Mouse (Mus musculus) embryo, embryonic 11.5 days (tissue): Measurements from ENCODE around the gene Pdcd1.
"Not testable (repeated sequence)": the region's sequence is repeated elsewhere in the genome, so short reads cannot be mapped to it uniquely, and the experiment has no call there.

Experiments used
- DNase-seq: peaks from one replicate; pipeline ENCODE4 v3.0.0-alpha.2; 2012; ENCODE audit warnings: low read depth, low spot score

Gene Pdcd1

DNA sequence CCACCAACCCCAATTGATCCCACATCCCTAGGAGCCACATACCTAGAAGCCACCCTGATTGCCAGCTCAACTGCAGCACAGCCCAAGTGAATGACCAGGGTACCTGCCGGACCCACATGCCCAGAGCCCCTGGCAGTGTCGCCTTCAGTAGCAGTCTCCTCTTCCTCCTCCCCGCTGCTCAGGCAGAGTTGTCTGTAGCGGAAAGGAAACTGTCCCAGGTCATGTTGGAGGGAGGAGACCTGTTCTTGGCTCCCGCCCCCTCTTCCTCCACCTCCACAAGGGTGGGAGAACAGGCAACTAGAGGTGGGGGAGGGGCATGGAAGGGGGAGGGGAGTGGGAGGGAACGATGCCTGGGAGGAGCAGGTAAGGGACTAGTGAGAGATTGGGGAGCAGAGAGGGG lies at the start of gene Pdcd1:
TSS of gene Pdcd1 (minus strand) at position 181 of the 400 bp plus-strand sequence.
- no peak for DNase-seq

DNA sequence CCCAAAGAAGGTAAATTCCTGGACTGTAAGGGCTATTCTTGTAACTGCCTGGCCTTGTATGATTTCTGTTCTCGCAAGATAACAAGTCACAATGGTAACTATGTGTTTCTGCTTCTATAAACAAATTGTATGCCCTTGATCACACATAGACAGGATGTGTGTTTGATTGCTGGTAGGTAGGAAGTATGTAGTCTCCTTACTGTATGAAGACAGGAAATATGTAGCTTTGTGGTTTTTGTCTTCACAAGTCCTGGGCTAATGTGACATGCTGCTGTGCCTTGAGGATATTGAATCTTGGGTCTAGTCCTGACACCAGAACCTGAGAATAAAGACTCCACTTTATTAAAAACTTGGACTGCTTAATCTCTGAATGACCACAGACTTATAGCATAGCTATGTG lies 39.4 kb upstream of the Pdcd1 start:
- DNase-seq, result no peak

DNA sequence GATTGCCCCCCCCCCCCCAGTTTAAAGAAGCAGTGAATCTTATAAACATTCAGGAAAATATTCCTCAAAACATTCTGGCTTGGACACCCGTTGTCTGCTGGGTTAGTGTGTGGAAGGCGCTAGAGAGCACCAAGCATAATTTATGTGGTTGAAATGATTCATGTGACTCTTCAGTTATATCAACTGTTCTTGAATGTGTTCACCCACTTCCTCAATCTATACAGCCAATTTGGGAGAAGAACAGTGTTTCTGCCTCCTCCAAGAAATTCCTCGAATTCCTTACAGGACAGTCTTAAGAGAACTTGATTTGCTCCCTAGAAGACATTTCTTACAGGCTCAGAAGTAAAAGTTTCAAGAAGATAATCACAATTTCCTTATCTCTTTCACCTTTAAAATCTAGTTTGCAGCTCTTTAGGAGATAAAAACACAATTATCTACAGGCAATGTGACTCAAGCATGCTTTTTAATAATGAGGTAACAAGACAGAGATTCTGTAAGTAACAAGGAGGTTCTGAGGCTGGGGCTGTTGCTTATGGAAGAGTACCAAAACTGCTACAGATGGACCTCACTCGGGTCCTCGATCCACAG lies 34.1 kb upstream of the Pdcd1 start:
- no peak for DNase-seq

DNA sequence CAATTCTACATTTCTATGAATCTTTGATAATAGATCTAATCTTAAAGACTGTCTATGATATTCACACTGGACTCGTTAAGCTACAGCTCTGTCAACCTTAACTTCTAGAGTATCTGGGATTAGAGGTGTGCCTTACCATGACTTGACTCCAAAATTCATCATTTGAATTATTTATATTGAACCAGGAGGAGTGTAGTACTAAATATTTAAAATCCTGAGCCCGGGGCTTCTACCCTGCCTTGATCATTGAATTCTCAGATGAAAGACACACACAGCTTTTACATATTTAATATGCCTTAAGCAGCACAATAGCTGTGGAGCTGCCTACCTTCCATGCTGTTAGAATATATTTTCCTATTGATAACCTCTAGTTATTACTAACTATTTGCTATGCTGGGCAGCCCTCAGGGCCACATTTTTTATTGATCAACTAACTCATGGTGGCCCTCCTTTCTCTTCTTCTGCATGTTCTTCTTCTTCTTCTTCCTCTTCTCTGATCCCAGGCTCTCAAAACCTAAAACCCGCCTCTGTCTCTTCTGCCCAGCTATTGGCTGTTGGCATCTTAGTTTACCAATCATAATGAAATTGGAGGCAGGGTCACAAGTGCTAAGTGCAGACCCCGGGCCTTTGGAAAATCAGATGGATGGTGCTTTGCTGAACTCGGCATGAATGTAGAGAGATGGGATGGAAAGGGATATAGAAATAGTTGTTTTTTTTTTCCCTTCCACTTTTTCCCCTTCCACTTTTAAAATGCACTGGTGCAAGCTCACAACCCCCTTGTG lies 33.2 kb upstream of the Pdcd1 start:
- no peak for DNase-seq

DNA sequence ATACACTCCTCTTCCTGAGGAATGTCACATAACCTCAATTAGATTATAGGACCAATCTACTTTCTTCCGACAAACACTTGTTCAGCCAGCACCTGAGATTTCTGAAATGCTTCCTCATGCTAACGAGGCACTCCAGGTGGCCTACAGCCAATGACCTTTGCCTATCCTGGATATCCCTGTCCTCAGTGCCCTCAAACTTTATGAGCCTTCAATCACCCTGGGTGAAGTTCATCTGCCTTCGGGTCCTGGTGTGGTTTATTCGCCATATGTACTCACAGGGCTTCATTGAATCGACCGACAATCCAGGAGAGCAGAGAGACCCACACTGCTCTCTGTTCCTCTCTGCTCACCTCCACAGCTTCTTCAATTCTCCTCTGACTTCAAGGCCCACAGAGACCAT lies 29.4 kb upstream of the Pdcd1 start:
- DNase-seq, result no peak

DNA sequence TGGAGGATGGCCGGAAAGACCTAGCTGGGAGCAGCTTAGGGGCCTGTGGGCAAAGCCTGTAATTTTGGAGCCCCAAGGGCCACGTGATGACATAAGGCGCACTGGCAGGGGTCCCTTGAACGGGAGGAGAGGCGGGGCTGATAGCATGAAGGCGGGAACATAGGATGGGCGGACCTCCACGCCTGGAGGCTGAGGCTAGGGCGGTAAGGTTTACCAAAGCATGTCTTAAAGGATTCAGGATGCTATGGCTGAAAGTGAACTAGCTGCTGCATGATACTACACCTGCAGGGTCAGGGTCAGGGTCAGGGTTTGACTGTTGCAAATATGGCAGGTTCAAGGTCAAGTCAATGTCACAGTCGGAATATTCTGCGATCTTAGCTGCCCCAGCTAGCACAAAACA lies 28.8 kb upstream of the Pdcd1 start:
- DNase-seq, result no peak

DNA sequence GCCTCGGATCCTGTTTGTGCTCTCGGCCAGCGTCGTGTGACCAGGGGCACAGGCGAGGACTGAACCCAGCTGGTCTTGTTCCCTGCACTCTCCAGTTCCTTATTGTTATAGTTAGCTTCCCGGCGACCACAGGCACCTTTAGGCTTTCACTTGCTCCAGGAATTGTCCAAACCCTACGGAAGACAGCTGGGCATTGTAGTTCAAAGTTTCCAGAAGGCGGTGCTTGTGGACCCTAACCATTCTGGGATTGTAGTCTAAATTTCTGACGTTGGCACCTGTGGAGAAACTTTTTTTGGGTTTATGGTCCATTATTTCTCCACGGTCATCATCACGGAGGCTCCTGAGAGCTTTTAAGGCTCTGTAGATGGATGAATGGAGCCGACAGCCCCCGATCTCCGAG lies 28.4 kb upstream of the Pdcd1 start:
- no peak for DNase-seq

DNA sequence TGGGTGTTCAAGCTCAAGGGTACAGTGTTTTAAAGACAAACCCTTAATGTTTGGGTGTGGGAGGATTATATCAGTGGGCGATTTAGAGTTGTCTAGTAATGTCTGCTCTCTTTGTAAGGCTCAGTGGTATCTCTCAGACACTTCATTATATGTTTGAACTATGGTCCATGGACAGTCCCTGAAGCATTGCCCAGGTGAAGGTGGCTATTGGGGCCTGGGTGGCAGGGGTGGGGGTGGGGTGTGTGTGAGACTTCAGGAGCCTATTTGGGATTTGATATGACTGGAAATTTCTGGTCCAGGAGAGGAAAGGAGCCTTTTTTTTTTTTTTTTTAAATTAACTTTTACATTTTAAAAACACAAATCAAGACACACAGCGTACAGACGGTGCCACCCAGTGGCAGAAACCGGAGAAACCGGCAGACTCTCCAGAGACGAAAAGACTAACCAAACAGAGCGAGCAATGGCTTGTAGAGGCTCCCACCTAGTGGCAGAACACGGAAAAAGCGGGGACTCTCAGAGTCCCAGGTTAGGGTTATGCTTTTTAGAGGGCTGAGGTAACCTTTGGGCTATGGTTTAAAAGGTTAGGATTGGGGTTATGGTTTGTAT lies 26.6 kb upstream of the Pdcd1 start:
- peak; percentile 74 for DNase-seq

DNA sequence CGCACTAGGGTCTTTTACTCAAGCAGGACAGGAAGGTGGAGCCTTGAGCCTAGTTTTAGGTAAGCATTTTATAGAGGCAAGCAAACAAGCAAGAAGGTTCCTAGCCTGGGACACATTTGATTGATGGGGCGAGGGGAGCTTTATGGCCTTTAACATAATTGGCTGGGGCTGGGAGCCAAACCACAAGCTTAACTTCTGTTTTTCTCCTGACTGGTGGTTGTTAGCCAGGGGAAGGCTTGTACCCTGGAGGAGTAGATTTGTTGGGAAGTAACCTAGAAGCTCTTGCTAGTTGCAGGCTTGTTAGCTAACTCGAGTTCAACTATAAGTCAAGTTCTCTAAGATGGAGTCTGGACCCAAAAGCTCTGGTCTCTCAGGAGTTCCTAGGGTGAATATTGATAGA lies 26.0 kb upstream of the Pdcd1 start:
- DNase-seq, result no peak

DNA sequence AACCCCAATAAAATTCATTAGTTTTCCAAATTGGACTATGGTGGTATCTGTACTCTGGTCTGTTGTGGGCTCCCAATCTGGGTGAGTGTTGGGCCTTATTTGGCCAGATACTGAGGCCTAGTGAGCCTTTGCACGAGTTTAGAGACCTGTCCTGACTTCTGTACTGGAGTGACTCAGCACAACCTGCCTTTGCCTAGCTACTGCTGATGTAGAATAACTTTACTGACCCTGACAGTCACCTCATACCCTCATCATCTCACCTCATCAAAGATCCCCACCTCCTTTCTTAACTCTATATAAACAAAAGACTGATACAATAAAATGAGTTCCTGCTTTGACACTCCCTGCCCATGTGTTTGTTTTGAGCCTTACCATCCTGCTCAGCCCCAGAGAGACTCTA lies 24.3 kb upstream of the Pdcd1 start:
- no peak for DNase-seq

DNA sequence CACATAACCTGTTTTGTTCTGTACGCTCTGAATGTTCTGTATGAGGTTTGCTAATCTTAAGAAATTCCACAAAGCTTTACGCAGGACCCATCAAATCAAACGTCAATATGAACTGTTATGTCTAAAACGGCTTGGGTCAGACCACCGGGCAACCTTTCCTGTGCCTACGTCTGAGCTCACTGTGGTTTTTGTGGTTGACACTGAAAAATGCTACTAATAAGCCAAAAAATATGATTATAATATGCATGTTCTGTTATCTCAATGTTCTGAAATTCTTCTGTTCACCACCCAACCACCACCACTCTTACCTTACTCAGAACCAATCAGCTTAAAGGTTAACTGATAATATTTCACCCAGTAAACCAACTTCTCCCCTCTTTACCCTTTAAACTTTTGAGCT lies 22.4 kb upstream of the Pdcd1 start:
- no peak for DNase-seq

DNA sequence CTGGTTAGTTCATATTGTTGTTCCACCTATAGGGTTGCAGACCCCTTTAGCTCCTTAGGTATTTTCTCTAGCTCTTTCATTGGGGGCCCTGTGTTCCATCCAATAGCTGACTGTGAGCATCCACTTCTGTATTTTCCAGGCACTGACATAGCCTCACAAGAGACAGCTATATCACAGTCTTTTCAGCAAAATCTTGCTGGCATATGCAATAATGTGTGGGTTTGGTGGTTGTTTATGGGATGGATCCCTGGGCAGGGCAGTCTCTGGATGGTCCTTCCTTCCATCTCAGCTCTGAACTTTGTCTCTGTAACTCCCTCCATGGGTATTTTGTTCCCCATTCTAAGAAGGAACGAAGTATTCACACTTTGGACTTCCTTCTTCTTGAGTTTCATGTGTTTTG lies 5.9 kb upstream of the Pdcd1 start:
- not testable (repeated sequence) for DNase-seq

DNA sequence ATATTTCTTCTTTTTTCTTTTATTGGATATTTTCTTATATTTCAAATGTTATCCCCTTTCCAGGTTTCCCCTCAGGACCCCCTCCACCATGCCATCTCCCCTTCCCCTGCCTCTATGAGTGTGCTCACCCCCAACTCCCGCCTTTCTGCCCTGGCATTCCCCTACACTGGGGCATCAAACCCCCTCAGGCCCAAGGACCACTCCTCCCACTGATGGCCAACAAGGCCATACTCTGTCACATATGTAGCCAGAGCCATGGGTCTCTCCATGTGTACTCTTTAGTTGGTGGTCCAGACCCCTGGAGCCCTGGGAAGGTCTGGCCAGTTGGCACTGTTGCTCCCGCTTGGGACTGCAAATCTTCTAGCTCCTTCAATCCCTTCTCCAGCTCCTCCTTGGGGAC lies 5.0 kb upstream of the Pdcd1 start:
- no peak for DNase-seq

DNA sequence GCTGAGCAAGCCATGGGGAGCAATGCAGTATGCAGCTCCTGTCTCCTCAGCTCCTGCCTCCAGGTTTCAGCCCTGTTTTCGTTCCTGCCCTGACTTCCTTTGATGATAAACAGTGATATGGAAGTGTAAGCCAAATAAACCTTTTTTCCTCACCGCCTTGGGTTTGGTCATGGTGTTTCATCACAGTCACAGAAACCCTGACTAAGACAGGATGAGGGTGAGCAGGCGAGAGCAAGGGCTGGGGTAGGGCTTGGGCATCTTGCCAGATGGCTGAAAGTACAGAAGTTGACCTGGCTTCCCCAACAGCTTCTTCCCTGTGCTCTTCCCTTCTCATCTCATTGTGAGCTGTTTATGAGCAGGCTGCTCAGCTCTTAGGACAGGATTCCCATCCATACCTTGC lies 3.6 kb upstream of the Pdcd1 start:
- no peak for DNase-seq

DNA sequence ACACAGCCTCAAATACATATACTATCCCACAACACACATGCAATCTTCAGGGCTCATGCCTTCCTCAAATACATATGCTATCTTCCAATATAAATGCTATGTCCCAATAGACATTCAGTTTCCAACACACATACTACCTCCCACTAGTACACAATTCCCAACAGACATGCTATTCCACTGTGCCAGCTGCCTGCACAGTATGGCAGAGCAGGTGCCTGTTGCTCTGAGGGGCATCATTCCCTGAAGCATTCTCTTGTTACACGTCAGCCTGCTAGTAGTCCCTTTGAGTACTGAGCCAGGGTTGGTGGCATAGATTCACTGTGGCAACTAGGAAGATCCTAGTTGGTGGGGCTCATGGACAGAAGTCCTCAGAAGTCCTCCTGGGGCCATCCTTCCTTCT lies 2.1 kb upstream of the Pdcd1 start:
- DNase-seq, result no peak

DNA sequence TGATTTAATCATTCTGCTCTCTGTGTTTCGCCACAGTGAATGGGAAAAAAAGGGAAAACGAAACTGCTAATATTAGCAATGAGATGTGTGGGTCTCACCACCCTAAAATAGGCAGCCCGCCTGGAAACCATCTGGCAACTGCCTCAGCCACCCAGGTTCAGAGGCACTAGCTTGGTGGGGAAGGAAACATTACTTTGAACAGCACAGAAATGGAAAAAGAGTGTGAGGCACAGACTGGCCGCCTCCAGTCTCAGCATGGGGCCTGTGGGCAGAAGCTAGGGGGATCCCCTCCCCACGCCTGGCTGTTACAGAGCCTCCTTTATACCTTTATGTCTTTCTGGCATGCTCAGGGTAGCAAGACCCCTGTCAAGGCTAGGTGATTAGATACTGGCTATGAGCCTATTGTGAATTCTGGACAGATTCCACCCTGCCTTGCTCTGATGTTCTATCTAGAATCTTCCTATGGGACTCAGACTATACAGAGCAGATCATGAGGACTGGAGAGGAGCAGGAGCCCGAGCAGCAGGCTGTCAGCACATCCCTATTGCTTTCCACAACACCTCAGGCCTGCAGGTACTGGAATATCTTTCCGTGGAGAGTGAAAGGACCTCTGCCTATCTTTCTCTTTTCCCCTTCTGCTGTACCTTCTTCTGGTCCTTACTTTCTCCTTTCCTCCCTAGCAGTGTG lies 1.3 kb upstream of the Pdcd1 start:
- DNase-seq, result no peak

DNA sequence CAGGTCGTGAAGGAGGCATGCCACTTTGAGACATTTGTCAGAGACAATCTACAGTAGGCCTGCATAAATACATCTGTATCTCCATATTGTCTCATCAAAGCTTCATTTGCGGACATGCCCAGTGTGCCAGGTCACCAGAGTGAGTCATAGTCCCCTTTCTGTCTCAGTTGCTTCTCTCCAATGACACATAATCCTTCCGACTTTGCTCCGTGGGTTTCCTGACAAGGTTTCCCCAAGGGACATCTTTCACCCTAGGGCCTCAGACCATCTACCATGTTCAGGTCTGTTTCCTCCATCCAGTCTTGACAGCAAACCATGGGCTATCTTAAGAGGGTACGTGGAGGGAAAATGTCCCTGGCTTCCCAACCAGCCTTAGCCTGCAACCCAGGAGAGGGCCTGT lies 1.2 kb downstream of the Pdcd1 start:
- no peak for DNase-seq

DNA sequence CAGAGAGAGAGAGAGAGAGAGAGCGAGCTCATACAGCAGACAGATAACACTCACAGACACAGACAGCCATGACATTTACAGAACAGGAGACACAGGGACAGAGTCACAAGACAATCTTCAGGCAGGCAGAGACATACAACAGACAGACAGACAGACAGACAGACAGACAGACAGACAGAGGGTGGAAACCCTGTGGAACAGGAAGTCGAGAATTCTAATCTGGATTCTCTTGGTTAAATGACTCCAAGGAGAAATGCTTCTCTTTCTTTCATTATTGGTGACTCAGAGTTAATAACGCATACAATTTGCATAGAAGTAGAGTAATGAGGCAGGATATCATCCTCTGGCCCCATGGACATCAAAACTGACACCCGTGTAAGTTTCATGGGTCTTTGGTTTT lies 5.8 kb downstream of the Pdcd1 start:
- DNase-seq, result no peak

DNA sequence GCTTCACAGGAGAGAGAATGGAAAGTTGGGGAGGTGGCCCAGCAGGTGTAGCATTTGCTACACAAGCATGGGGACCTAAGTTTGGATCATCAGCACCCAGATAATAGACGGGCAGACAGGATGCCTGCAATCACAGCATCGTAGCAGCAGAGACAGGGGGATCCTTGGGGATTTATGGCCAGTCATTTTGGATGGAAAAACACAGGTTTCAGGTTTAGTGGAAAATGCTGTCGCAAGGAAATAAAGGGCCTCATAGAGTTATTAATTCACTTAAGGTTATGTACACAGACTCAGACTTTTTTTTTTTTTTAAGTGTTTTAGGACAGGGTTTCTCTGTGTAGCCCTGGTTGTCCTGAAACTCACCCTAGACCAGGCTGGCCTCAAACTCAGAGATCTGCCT lies 6.8 kb downstream of the Pdcd1 start:
- no peak for DNase-seq

DNA sequence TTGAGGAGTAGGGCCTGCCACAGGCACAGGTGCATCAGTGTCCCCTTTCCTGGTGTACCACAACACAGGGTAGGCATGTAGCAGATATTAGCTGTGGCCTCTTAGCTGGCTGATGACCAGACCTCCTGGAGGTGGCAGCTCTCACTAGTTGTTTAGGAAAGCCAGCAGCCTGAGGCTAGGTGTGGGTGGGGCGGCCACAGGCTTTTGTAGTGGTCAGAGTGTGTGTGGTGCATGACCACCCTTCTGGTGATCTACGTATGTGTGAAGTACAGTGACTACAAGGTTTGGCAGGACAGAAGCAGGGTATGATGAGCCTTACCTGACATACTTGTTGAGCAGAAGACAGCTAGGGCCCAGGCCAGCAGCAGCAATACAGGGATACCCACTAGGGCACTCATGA lies 12.0 kb downstream of the Pdcd1 start:
- DNase-seq, result no peak

DNA sequence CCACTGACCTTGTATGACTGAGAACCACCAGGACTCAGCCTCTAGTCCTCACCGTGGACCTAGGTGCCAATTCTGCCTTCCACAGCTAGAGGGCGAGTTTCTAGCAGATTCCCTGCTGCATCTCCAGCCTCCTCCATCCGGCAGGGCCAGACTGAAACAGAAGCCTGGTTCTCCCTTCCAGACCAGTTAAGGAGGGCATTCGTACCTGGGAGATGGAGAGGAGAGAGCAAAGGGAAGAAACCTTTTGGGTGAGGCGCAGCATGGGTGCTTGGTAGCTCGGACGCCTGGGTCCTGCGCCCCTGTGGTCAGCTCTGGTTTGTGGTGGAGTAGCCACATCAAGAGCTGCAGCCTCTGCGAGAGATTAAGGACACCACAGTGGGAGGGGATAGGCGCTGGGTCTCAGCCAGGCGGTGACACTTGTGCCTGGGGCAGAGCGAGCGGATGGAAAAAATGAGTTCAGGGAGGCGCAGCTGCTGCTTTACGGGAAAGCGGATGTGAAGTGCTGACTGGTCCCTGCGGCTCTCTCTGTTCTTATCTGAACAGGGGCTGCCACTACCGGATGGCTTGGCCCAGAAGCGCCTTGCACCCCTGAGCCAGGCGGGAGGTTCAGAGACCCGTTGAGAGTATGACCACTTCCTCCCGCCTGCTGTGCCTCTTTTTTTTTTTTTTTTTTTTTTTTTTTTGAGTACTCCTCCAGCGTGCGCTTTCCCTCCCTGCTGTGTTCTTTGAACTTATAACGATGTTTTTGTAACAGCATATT lies 17.2 kb downstream of the Pdcd1 start:
- DNase-seq, result peak; percentile 61

DNA sequence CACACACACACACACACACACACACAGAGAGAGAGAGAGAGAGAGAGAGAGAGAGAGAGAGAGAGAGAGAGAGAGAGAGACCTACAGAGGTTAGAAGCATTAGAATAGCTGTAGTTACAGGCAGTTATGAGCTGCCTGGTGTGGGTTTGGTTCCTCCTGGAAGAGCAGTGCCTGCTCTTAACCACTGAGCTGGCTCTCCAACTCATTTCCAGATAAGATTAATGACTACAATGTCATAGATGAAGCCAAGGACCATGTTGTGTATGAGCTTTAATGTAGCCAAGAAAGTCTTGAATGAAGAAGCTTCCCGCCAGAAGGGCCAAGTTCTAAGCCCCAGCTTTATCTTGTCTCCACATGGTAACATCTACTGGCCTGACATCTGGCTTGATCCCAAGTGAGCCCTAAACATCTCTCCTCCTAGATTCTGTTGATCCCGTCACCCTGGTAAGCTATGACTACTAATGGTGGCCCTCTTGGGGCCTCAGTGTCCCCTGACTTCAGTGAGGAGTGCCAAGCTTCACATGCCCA lies 19.2 kb downstream of the Pdcd1 start:
- no peak for DNase-seq
